Mouse (Mus musculus) layer of hippocampus, adult 2 months (tissue): ENCODE measurements at regions not wholly inside any gene's neighbourhood (a gene's known extent, or its start where the extent isn't known, plus 50 kb on each side); places are given as distances from the start of the nearest gene placed in this dataset.

Source experiments
- DNase-seq, 2 experiments: peaks; one replicate each; pipeline ENCODE4 v3.0.0; 2022; ENCODE audit warnings: low spot score in 2 of 2
- H3K27ac ChIP-seq: fragments of 200-600 bp; 2 replicates; pipeline ENCODE4 v1.8.1; 2022
- H3K4me3 ChIP-seq: fragments of 200-600 bp; 2 replicates; pipeline ENCODE4 v1.8.1; 2022; ENCODE audit warnings: mild to moderate bottlenecking
- CTCF ChIP-seq: fragments of 200-600 bp; conservative IDR thresholded peaks from 2 replicates; pipeline ENCODE4 v1.8.1; 2022; ENCODE audit warnings: antibody characterized with exemption, mild to moderate bottlenecking, moderate library complexity

DNA sequence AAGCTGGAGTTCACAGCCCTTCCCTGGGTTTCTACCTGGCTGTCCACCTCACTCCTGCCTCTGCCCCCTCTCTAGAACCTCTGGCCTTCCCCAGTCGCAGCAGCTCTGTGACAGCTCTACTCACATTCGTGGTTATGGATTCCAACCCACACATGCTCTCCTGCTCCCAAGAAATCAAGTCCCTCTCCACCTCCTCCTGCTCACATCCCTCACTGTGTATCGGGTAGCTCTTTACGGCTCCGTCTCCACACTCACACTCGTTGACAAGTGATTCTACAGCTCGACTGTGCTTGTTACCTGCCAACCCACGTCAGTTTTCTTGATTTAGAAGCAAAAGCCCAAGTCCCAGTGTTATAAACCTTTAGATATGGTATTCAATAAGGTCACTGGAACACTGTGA, 90.1 kb upstream of the Dapk1 start:
- no peak for DNase-seq
- TF ChIP-seq CTCF: no peak
- Histone ChIP-seq H3K4me3 (no peak overlapping the region), H3K27ac (no peak overlapping the region)

DNA sequence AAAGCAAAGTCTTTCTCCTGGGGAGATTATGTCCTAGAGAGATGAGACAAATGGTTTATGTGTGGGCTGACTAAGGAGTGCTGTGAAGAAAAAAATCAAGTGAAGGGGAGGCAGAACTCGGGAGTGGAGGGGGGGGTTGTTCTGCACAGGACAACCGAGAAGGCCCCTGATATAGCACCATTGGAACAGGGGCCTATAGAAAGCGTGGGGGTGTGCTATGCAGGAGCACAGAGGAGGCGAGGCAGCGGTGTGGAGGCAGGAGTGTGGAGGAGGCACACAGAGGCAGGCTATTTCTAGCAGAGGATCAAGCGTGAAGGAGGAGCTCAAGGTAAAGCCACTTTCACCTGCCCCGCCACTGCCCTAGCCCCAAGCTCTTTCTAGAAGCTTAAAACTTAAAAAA, 88.0 kb upstream of the Dapk1 start:
- DNase-seq: no peak
- Histone ChIP-seq H3K4me3 (no peak overlapping the region), H3K27ac (no peak overlapping the region)
- TF ChIP-seq CTCF: no peak

DNA sequence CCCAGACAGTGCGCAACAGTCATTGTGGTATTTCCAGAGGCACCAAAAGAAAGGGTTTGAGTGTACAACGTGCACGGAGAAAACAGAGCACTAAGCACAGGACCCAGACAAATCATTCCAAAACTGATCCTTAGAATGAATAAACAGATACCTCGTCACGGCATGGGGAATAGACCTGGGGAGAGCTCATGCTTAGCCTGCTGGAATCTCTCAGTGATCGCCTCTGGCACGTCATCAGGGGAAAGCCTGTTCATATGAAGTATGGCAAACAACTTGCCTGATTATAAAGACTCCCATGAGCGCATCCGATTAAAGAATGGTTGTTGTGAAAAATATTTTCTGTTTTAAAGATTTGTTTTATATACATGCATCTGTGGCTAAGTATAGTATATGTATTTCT, 86.9 kb upstream of the Dapk1 start:
- no peak for TF ChIP-seq CTCF
- no peak overlapping the region for H3K4me3 ChIP-seq
- no peak for DNase-seq
- H3K27ac ChIP-seq: no peak overlapping the region

DNA sequence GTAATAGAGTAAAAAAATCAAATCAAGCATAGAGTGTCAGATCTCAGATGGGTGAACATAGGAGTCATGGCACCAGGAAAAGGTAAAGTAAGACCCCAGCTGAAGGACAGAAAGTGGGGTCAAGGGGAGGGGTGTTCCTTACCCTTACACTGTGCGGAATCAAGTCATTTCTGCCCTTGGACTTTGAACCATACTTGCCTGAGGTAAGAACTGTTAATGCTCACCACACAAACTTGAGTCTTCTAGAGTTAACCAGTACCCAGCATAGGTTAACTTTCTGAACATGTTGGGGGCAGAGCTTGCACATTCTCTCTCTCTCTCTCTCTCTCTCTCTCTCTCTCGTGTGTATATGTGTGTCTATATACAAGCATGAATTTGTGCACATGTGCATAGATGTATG, 83.7 kb upstream of the Dapk1 start:
- H3K27ac ChIP-seq: no peak overlapping the region
- H3K4me3 ChIP-seq: no peak overlapping the region
- no peak for DNase-seq
- TF ChIP-seq CTCF: no peak

DNA sequence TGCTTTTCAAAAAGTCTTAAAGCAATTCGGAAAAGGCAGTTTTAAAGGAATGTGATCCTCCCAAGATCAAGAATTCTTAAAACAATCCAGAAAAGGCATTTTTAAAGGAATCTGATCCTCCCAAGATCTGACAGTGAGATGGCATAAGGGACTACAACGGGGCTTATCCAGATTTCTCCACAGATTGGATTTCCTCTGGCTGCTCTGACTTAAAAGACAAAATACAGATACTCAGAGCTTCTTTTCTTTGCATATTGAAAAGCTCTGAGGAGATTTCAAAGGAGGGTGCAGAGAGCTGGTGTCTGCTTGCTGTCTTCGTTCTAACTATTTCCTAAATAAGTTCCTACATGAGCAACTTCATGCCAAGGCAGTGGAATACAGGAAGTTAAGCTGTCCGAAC, 82.0 kb upstream of the Dapk1 start:
- H3K27ac ChIP-seq: 0 out of 2 replicates have a peak overlapping the region, but pooled peaks have one; percentile 28
- no peak overlapping the region for H3K4me3 ChIP-seq
- TF ChIP-seq CTCF: no peak
- peak; percentile 17 to 41 for DNase-seq

DNA sequence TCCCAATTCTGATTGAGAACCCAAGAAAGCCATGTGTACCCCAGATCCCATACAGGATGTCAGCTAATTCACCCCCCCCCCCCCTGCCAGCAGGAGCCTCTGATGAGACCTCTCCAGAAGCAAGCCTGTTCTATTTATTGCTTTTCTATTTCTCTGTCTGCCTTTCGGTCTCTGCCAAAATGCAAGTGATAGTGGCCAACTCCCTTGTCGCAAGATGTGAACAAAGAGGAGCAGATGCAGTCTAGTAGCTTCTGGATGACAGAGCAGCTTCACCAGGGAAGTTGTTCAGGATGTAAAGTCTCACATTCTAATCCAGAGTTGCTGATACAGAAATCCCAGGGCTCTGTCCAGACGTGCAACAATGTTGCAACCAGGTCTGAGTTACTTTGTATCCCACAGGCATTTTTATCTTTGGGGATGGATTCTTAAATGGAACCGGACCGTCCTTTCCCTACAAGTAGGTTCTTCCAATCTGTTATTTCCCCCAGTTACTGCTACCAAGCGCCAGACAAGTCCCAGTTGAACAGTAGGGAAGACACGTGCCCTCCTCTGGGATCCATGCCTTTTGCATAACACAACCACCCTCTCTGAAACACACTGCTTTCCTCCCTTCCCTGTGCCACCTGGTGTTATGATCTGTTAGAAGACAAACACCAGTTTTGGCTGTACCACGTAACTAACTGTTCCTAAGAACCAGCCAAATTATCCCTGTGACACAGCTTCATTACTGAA, 78.9 kb upstream of the Dapk1 start:
- peak; percentile 76 to 90 for DNase-seq
- no peak for TF ChIP-seq CTCF
- H3K4me3 ChIP-seq: no peak overlapping the region
- peak overlapping the region; percentile 86 for H3K27ac ChIP-seq

DNA sequence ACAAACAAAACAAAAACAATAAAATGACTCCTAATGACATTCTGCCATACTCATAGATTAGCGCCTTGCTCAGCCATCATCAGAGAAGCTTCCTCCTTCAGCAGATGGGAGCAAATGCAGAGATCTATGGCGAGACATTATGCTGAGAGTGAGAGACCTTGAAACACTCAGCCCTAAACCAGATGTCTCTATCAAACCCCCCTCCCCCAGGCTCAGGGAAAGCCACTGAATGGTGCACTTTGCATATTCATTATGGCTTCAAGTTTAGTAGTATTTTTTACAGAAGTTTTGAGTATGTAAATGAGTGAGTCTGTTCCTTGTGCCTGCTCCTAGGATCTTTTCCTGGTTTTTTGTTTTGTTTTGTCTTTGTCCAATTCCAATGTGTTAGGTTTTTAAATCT, 73.9 kb upstream of the Dapk1 start:
- TF ChIP-seq CTCF: no peak

DNA sequence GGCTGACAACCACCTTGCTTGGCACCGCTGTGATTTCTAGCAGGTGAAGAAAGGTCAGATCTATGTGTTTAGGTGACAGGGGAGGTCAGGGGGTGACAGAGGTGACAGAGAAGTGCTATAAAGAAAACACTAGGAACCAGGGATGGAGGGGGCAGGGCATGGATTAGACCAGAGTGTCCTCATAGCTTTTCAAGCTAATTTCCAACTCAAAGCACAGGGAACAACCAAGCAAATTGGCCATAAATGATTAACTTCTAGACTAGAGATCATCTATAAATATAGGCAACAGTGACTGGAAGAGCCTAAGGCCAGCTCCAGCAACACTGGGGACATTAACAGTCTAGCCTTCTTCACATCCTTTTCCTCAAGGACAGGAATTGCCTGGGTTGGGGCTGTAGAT, 72.9 kb upstream of the Dapk1 start:
- H3K4me3 ChIP-seq: no peak overlapping the region
- TF ChIP-seq CTCF: no peak
- DNase-seq: no peak
- no peak overlapping the region for H3K27ac ChIP-seq

More for the DNA sequence above, 73.9 kb upstream of the Dapk1 start:
- no peak overlapping the region for H3K27ac ChIP-seq
- DNase-seq: no peak
- H3K4me3 ChIP-seq: no peak overlapping the region

DNA sequence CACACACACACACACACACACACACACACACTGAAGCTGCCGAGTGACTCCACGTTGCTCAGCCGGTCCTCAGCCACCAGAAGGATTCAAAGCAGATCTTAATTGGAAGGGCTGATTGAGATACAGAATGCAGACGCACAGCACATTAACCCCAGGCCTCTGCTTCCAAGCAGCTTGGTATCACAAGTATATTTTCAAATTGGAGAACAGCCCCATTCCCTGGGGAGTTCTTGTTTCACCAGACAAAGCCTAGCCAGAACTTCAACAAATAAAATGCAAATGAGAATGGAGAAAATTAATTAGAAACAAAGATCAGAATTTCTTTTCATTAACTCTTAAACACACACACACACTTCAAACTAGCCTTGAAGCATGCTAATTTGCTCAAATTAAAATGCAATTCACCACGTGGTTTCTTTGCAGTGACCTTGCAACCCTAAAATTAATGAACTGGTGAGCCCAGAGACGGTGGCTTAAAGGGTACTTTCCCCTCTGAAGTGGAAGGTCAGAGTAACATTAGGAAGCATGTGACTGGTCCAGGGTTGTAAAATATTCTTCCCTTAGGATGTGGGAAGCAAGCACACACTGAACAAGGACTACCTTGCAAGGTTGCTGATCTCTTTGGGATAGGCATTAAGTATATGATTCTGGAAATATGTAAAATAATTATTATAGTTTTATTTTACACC, 72.2 kb upstream of the Dapk1 start:
- no peak for TF ChIP-seq CTCF
- DNase-seq: peak in 1 of 2 experiments; percentile 36
- Histone ChIP-seq H3K27ac (no peak overlapping the region), H3K4me3 (no peak overlapping the region)

DNA sequence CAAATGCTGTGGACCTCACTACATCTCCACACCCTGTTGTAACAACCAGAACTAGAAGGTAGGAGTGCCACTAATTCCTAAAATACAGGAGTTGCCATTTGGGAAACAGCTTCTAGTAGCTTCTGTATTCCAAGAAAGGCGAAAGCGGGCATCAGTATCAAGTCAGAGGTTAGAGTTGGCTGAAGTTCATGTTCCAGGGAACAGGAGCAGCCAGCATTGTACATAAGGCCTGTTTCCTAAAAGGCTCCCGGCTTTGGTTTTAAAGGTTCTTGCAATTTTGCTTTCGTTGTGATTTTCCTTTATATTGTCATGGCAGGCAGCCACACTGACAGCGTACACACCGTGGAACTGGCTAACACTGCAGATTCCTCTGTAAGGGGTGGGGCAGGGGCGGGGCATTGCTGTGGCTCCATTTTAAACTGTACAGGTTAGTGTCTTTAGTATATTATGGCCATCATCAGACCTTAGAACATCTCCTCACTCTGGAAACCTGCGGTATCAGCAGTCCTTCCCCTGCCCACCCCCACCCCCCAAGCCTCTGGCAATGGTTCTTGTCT, 67.8 kb upstream of the Dapk1 start:
- Histone ChIP-seq H3K4me3 (no peak overlapping the region), H3K27ac (no peak overlapping the region)
- no peak for TF ChIP-seq CTCF
- DNase-seq: no peak

DNA sequence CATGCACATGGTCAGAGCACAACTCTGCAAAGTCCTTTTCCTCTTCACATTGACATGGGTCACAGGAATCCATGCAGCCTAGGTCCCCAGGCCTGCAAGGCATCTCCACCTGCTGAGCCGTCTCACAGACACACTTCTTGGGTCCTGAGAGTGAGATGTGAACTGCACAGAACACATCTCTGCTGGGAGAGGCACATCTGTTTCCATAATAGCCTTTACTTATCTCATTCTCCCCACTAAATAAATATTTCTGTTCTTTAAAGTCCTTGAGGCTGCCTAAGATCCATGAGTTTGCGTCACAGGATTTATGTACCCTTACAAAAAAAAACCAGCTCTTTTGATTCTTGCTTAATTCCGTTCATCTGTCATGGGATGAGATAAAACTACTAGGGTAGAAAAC, 67.2 kb upstream of the Dapk1 start:
- no peak for DNase-seq
- TF ChIP-seq CTCF: no peak
- Histone ChIP-seq H3K4me3 (no peak overlapping the region), H3K27ac (no peak overlapping the region)

DNA sequence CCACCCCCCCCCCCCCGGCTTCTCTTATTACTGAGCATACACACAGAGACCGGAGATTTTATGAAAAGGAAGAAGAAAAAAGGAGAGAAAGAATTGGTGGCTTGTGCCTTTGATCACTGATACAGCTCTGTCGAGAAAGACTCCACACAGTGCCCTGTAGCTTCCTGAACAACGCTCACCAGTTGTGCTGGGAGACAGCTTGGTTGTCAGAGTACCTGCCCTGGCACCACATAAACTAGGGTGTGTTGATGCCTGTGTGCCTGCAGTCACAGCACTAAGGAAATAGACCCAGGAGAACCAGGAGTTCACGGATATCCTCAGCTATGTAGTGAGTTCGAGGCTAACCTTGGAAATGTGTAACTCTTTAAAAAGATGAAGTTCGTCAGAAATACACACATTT, 66.7 kb upstream of the Dapk1 start:
- no peak for DNase-seq
- Histone ChIP-seq H3K27ac (no peak overlapping the region), H3K4me3 (no peak overlapping the region)
- no peak for TF ChIP-seq CTCF

DNA sequence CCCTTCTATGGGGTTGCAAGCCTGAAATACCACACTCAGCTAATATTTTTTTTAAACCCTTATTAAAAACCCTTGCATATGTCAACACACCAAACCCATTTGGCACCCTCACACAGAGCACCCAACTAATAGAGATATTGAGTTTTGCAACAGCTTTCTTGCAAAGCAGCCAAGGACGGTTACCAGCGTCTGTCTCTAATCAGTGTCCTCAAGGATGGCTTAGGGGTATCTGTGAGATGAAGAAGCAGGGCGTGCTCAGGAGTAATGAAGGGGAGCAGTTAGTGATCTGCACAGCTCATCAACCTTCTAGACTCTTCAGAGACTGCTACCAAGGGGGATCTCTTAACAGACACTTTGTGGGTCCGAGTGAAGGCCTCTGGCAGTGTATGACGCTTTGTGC, 65.0 kb upstream of the Dapk1 start:
- no peak for TF ChIP-seq CTCF
- DNase-seq: no peak

DNA sequence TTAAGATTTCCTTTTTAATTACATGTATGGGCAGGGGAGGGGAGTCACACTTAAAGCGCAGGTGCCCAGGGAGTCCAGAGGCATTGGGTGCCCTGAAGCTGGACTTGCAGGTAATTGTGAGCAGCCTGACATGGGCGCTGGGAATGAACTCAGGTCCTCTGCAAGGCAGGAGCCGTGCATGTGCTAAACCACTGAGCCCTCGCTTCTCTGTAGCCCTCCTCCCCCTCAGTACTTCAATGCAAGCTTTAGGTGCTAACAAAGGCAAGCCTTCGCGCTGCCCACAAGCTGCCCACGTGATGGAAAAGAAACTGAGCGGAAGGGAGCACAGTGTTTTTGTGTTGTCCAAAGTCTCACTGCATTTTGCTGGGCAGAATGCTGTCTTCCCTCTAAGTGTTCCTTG, 63.6 kb upstream of the Dapk1 start:
- Histone ChIP-seq H3K27ac (no peak overlapping the region), H3K4me3 (no peak overlapping the region)
- no peak for TF ChIP-seq CTCF
- DNase-seq: no peak

More for the DNA sequence above, 65.0 kb upstream of the Dapk1 start:
- Histone ChIP-seq H3K27ac (no peak overlapping the region), H3K4me3 (no peak overlapping the region)
